Mouse (Mus musculus) spleen, embryonic (tissue): Measurements from ENCODE around the gene Tmem95.

Source experiments
- CTCF ChIA-PET: fragments of 350-600 bp; sonication (Branson Sonifier 250); formaldehyde crosslinking; loops from one replicate; lab custom pipeline; 2022; lab: Charles Lee

Gene Tmem95

DNA sequence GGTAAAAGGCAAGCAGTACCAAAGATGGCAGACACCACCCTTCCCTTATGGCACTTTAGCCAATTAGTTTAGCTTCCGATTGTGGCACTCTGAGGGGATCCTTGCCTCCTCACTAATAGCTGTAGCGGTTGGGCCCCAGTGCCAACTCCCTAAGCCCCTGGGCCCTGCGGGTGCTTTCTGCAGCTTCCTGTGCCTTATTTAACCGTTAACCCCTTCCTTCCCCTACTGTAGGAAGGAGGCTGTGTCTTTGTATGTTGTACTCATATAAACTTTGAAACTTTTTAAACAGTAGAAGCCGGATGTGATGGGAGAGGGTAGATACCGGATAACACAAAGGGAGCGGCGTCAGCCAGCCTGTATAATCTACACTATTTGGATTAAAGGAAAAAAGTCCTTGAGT lies 27.1 kb downstream of the Tmem95 start:
- CTCF ChIA-PET, result interaction anchor here (0.5 kb wide), 1 partner anchor 81 kb away, joined by 3 read pairs; no protein-coding TSS in a partner anchor

DNA sequence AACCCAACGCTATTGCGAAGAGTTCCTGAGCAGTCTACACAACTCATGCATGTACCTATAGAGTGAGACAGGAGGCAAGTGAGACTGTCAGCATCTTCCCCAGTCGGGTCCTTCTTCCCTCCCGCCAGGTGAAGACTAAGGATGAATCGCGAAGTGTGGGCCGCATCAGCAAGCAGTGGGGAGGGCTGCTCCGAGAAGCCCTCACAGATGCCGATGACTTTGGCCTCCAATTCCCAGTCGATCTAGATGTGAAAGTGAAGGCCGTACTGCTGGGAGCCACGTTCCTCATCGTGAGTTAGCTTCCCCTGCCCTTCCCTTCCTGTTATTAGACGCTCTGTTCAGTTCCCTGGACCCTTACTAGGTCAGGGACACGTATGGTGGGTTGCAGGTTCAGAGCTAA lies 27.9 kb downstream of the Tmem95 start:
- CTCF ChIA-PET, result no interaction called here

GRCm38 (mm10) chr11:69849128-69849527 lies 28.7 kb downstream of the Tmem95 start:
- CTCF ChIA-PET, result no interaction called here

DNA sequence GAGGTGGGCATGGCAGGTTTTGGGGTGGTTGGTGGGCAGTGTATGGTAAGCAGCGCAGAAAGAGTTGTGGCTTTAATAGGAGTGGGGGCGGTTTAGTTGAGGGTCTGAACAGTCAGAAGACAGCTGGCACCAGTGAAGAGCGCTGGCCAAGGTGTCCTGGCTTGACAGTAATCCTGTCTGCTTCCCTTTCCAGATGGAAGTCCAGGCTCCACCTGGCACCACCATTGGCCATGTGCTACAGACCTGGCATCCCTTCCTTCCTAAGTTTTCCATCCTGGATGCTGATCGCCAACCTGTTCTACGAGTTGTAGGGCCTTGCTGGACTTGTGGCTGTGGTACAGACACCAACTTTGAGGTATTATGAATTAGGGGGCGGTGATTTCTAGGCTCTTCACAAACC lies 29.8 kb downstream of the Tmem95 start:
- CTCF ChIA-PET, result no interaction called here

- CTCF ChIA-PET, result no interaction called here
Observed at GRCm38 (mm10) chr11:69846738-69847688, 30.8 kb downstream of the Tmem95 start.

- CTCF ChIA-PET, result no interaction called here
Observed at GRCm38 (mm10) chr11:69846198-69846680, 31.6 kb downstream of the Tmem95 start, which contains the start of gene Plscr3. Plscr3 (plus strand) TSS chr11:69846376.

DNA sequence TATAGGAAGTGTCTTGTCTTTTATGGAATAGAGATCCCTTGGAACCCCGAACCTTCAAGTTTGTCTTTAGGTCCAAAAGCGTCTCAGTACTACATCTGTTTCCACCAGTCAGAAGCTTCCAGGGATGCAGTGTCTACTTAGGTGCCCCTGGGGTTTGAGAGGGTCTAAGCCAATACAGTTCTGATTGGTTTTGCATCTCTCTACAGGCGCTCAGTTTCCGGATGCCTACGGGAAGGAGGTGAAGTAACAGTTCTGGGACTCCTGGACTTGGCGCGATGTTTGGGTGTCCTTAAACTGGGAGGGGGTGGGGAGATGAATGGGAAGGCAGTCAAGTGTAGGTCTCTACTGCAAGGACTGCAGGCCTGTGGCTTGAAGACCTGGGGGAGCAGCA lies 39.1 kb downstream of the Tmem95 start:
- CTCF ChIA-PET, result no interaction called here

DNA sequence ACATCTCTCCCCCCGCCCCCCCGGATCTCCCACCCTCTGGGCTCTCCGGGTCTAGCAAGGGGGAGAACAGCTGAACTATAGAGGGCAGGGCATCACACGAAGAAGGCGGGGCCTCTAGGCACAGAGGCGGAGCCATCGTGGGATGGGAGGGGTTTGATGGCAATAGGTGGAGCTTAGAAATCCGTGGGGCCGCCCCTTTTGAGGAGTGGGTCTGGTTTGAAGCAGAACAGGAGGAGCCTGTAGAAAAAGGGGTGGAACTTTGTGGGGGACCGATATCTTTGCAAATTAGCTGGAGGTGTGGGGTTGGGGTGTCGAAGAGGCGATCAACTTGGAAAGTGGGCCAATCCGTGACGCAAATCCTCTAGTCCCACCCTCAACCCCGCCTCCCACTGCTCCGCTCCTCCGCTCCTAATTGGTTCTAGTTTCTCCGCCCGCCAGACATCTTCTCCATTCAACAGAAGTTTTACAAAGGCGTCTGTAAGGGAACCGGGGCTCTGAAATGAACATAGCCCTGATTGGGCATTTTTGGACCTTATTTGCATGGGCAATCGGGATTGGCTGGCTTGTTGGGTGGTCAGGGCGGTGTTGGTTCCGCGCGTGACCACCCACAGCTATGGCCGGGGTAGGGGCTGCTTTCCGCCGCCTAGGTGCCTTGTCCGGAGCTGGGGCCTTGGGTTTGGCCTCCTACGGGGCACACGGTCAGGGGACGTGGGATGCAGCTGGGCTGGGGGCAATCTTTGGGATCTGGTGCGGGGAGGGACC lies 39.7 kb downstream of the Tmem95 start, which contains the start of gene Tmem256:
Tmem256 (plus strand) TSS at position 563 of the 762 bp plus-strand sequence.
- CTCF ChIA-PET, result interaction anchor here (0.7 kb wide), 1 partner anchor 34 kb away, joined by 3 read pairs; no protein-coding TSS in a partner anchor

- CTCF ChIA-PET, result interaction anchor here (0.7 kb wide), 1 partner anchor 34 kb away, joined by 3 read pairs; no protein-coding TSS in a partner anchor
Observed at GRCm38 (mm10) chr11:69837604-69837951, 40.2 kb downstream of the Tmem95 start, which contains the start of gene Nlgn2. Nlgn2 (minus strand) TSS chr11:69837784.

DNA sequence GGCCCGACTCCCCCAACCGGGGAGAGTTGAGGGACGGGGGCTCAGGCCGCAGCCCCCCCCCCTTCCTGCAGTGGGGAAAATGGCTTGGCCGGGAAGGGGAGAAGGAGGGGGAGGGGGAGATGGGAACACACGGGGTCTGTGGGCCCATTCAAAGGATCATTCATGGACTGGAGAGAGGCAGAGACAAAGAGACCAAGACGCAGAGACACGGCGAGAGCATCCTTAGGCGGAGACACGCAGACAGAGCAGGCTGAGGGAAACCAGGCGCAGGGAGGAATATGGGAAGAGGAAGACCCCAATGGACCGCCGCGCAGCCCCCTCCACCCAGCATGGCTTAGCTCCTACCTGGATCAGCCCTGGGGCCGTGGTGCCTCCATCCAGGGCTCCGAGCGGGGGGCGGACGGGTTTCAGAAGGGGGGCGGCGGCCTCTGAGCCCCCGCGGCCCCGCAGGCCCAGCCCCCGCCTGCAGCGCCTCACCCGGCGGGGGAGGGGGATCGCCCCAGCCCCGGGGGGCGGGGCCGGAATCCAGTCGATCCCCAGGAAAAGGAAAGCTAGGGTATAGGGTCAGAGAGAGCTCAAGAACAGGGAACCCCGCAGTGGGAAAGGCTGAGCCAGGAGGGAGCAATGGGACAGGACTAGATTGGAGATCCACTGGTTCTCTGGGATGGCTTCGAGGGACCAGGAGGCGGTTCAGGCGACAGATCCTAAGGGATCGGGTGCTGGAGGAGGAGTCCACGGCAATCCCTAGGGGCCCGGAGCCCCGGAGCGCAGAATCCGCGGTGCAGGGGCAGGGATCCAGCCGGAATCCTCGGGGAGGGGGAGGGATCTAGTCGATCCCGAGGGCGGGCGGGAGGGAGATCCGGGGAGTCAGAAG lies 40.9 kb downstream of the Tmem95 start:
- CTCF ChIA-PET, result interaction anchor here (0.8 kb wide), 1 partner anchor 154 kb away, joined by 3 read pairs; no protein-coding TSS in a partner anchor

DNA sequence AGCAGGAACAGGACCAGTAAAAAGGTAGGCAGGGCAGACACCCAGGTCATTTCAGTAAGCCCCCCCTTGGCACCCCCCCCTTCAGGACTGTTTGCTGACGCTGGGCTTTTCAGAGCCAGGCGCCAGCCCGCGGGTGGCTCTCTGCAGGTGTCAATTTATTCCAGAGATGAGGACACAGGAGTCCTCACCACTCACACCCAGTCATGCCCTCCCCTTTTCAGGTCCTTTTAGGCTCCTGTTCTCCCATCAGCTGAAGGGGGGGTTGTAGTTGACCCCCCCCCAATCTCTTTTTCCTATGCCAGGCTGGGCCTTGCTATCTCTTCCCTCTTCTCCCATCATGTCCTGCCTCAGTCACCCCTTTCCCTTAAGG lies 41.9 kb downstream of the Tmem95 start:
- CTCF ChIA-PET, result no interaction called here

DNA sequence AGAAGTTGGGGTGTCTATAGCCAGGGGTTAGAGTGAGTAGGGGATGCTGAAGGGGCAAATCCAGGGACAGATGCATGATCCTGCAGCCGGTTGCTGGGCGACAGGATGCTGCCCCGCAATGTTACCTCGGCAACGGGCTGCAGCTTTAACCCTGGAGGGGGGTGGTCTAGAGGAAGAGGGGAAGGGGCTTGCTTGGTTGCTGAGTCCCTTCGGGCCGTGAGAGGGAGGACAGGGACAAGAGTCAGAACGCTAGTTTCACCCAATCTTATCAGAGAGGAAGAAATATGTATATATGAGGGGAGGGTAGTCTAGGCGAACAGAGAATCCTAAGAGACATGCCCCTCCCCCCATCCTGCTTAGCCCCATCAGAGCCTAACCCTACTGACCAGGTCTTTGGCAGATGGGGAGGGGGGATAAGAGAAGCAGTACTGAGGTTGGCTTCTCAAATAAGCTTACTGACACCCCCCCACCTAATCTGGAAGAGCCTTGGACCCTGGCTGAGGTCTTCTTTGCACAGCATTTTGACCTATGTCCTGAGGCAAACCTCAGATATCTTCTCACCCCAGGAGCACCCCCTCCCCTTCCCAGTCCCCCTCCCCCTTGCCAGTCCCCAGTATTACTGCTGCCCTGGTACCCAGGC lies 42.4 kb downstream of the Tmem95 start:
- CTCF ChIA-PET, result no interaction called here

DNA sequence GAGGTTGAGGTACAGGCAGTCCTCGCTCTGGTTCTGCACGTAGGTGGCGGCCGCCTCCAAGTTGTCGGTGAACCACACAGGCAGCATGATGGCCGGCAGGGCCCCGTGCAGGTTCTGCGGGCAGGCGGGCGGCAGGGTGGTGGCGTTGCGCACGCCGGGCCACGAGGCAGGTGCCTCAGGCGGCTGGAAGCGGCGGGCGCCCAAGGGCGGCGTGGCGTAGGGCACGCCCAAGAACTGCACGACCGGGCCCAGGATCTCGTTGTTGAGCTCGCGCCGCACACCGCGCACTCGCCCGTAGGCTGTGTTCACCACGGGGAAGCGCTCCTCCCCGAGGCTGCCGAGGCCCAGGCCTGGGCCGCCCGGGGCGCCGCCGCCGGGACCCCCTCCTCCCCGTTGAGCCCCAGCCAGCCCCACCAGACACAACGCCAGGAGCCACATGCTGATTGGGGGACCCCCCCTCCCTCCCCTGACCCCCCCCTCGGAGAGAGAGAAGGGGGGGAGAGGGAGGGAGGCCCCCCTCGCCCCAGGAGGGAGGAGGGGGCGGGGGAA lies 43.7 kb downstream of the Tmem95 start:
- CTCF ChIA-PET, result no interaction called here

- CTCF ChIA-PET, result no interaction called here
Observed at GRCm38 (mm10) chr11:69833554-69833953, 44.3 kb downstream of the Tmem95 start.

- CTCF ChIA-PET, result no interaction called here
Observed at GRCm38 (mm10) chr11:69828832-69829231, 49.0 kb downstream of the Tmem95 start.
